Mouse (Mus musculus) embryonic facial prominence, embryonic 15.5 days (tissue): ENCODE data around the gene Krt8. TPM values are rescaled to one million over a fixed set of nuclear protein-coding genes. Genes with fewer than 3 reads are reported as not detected.

Experiments
- ATAC-seq: fragments of 200-750 bp; cut with Nextera tagmentation; 2 replicates; pipeline ENCODE4 v1.8.0; 2017; ENCODE audit warnings: low read depth, moderate TSS enrichment; ENCODE audit not compliant: insufficient number of reproducible peaks, low FRiP score, low TSS enrichment
- H3K27ac ChIP-seq: fragments of 300-500 bp; sonication (generic); replicated peaks from 2 replicates; pipeline ENCODE4 v1.5.1; 2015; ENCODE audit warnings: mild to moderate bottlenecking, inconsistent platforms
- H3K27me3 ChIP-seq: fragments of 300-500 bp; sonication (generic); 2 replicates; pipeline ENCODE4 v1.6.1; 2015; ENCODE audit warnings: inconsistent platforms
- H3K36me3 ChIP-seq: fragments of 300-500 bp; sonication (generic); 2 replicates; pipeline ENCODE4 v1.6.1; 2015; ENCODE audit warnings: mild to moderate bottlenecking, inconsistent platforms
- H3K4me1 ChIP-seq: fragments of 300-500 bp; sonication (generic); 2 replicates; pipeline ENCODE4 v1.6.1; 2015; ENCODE audit warnings: inconsistent platforms
- H3K4me2 ChIP-seq: fragments of 300-500 bp; sonication (generic); replicated peaks from 2 replicates; pipeline ENCODE4 v1.6.1; 2015; ENCODE audit warnings: mild to moderate bottlenecking, inconsistent platforms
- H3K4me3 ChIP-seq: fragments of 300-500 bp; sonication (generic); replicated peaks from 2 replicates; pipeline ENCODE4 v1.5.1; 2015; ENCODE audit warnings: mild to moderate bottlenecking, inconsistent platforms
- H3K9ac ChIP-seq: fragments of 300-500 bp; sonication (generic); 2 replicates; pipeline ENCODE4 v1.6.1; 2015; ENCODE audit warnings: inconsistent platforms
- H3K9me3 ChIP-seq: fragments of 300-500 bp; sonication (generic); replicated peaks from 2 replicates; pipeline ENCODE4 v1.6.1; 2016; ENCODE audit warnings: inconsistent platforms
- WGBS: fragments of 180-500 bp; shearing (Covaris S2); methylation state at CpG from one replicate; pipeline ENCODE4 v1.1.7; 2015; 5-methylcytosine and 5-hydroxymethylcytosine counted together
- polyA plus RNA-seq: library from polyadenylated mRNA; unstranded; fragments of >200 nt; fragmentation: Nextera tagmentation; extraction: Ambion mirVana; gene quantifications from 2 replicates; pipeline ENCODE4 v1.2.1, GENCODE M21; 2015

The Krt8 gene
- polyA plus RNA-seq, result 131 and 181 TPM in 2 replicates

- Histone ChIP-seq H3K9ac (peak within 1 kb of the TSS; percentile 23), H3K9me3 (no peaks in the 10 kb centered on the region), H3K27ac (no peak within 1 kb of the TSS), H3K4me1 (peaks cover 40% of the 10 kb centered on the region), H3K4me2 (peak within 1 kb of the TSS; percentile 54), H3K27me3 (peaks cover 72% of the 10 kb centered on the region), H3K4me3 (peak within 1 kb of the TSS; percentile 37), H3K36me3 (no peaks in the 10 kb centered on the region)
- ATAC-seq, result no peak
- WGBS, result 32% methylated on average over 11 of the region's 11 CpGs
Observed at GRCm38 (mm10) chr15:102004189-102004588, at the start of gene Krt8. TSS of gene Krt8 (minus strand) at chr15:102004482.

- Histone ChIP-seq H3K36me3 (no peaks in the 10 kb centered on the region), H3K4me2 (peak overlapping the region; percentile 74), H3K4me1 (0 out of 2 replicates have a peak, but pooled peaks cover 4% of the 10 kb centered on the region), H3K27ac (peak overlapping the region; percentile 69), H3K9ac (peak overlapping the region; percentile 15; the same call in 1 of the 2 replicates), H3K9me3 (no peaks in the 10 kb centered on the region), H3K27me3 (no peaks in the 10 kb centered on the region), H3K4me3 (peak overlapping the region; percentile 44)
- 1% methylated on average over 32 of the region's 33 CpGs for WGBS
- peak; percentile 87 for ATAC-seq
Observed at GRCm38 (mm10) chr15:102051920-102052683, 47.8 kb upstream of the Krt8 start.

- no peak overlapping the region for H3K4me3 ChIP-seq
- H3K27me3 ChIP-seq, result no peaks in the 10 kb centered on the region
- no peaks in the 10 kb centered on the region for H3K9me3 ChIP-seq
- no peak overlapping the region for H3K4me2 ChIP-seq
- 0 out of 2 replicates have a peak, but pooled peaks cover 4% of the 10 kb centered on the region for H3K4me1 ChIP-seq
- ATAC-seq, result no peak
- H3K36me3 ChIP-seq, result no peaks in the 10 kb centered on the region
- no peak overlapping the region for H3K27ac ChIP-seq
- no peak overlapping the region for H3K9ac ChIP-seq
Observed at GRCm38 (mm10) chr15:102049871-102050270, 45.6 kb upstream of the Krt8 start.

GRCm38 (mm10) chr15:102048006-102048405 lies 43.7 kb upstream of the Krt8 start:
- H3K36me3 ChIP-seq, result no peaks in the 10 kb centered on the region
- no peak overlapping the region for H3K9ac ChIP-seq
- H3K4me2 ChIP-seq, result no peak overlapping the region
- no peak for ATAC-seq
- no peak overlapping the region for H3K4me3 ChIP-seq
- no peak overlapping the region for H3K27ac ChIP-seq
- no peaks in the 10 kb centered on the region for H3K9me3 ChIP-seq
- 0 out of 2 replicates have a peak, but pooled peaks cover 4% of the 10 kb centered on the region for H3K4me1 ChIP-seq
- WGBS, result 82% methylated on average over 6 of the region's 6 CpGs
- no peaks in the 10 kb centered on the region for H3K27me3 ChIP-seq

- H3K36me3 ChIP-seq, result no peaks in the 10 kb centered on the region
- H3K9me3 ChIP-seq, result no peaks in the 10 kb centered on the region
- H3K4me1 ChIP-seq, result no peaks in the 10 kb centered on the region
- H3K4me3 ChIP-seq, result no peak overlapping the region
- no peak for ATAC-seq
- no peak overlapping the region for H3K27ac ChIP-seq
- no peak overlapping the region for H3K4me2 ChIP-seq
- no peaks in the 10 kb centered on the region for H3K27me3 ChIP-seq
- WGBS, result 87% methylated on average over 10 of the region's 10 CpGs
- H3K9ac ChIP-seq, result no peak overlapping the region
Observed at GRCm38 (mm10) chr15:102045691-102046090, 41.4 kb upstream of the Krt8 start.

- no peak overlapping the region for H3K4me2 ChIP-seq
- H3K9ac ChIP-seq, result no peak overlapping the region
- H3K36me3 ChIP-seq, result no peaks in the 10 kb centered on the region
- 69% methylated on average over 3 of the region's 3 CpGs for WGBS
- no peak overlapping the region for H3K4me3 ChIP-seq
- no peaks in the 10 kb centered on the region for H3K9me3 ChIP-seq
- no peak overlapping the region for H3K27ac ChIP-seq
- ATAC-seq, result no peak
- H3K4me1 ChIP-seq, result no peaks in the 10 kb centered on the region
- no peaks in the 10 kb centered on the region for H3K27me3 ChIP-seq
Observed at GRCm38 (mm10) chr15:102044745-102045144, 40.5 kb upstream of the Krt8 start.

GRCm38 (mm10) chr15:102041951-102042350 lies 37.7 kb upstream of the Krt8 start:
- Histone ChIP-seq H3K4me1 (no peaks in the 10 kb centered on the region), H3K27ac (no peak overlapping the region), H3K36me3 (no peaks in the 10 kb centered on the region), H3K9me3 (no peaks in the 10 kb centered on the region), H3K27me3 (no peaks in the 10 kb centered on the region), H3K4me2 (no peak overlapping the region), H3K9ac (no peak overlapping the region), H3K4me3 (no peak overlapping the region)
- no peak for ATAC-seq
- WGBS, result 54% methylated on average over 7 of the region's 7 CpGs

GRCm38 (mm10) chr15:102040277-102040676 lies 36.0 kb upstream of the Krt8 start:
- Histone ChIP-seq H3K4me1 (no peaks in the 10 kb centered on the region), H3K4me3 (no peak overlapping the region), H3K36me3 (no peaks in the 10 kb centered on the region), H3K9me3 (no peaks in the 10 kb centered on the region), H3K27ac (no peak overlapping the region), H3K4me2 (no peak overlapping the region), H3K27me3 (no peaks in the 10 kb centered on the region), H3K9ac (no peak overlapping the region)
- 68% methylated on average over 4 of the region's 4 CpGs for WGBS
- ATAC-seq, result no peak

- Histone ChIP-seq H3K9ac (no peak overlapping the region), H3K4me2 (no peak overlapping the region), H3K4me3 (no peak overlapping the region), H3K9me3 (no peaks in the 10 kb centered on the region), H3K27me3 (0 out of 2 replicates have a peak, but pooled peaks cover 4% of the 10 kb centered on the region), H3K4me1 (no peaks in the 10 kb centered on the region), H3K27ac (no peak overlapping the region), H3K36me3 (no peaks in the 10 kb centered on the region)
- WGBS, result 52% methylated on average over 16 of the region's 16 CpGs
- ATAC-seq, result peak; percentile 34; the same call in 1 of the 2 replicates
Observed at GRCm38 (mm10) chr15:102034121-102035053, 30.1 kb upstream of the Krt8 start.

GRCm38 (mm10) chr15:102028040-102028439 lies 23.8 kb upstream of the Krt8 start, which contains the start of gene Krt18:
TSS of gene Krt18 (plus strand) at chr15:102028180.
- Histone ChIP-seq H3K27me3 (peaks cover 46% of the 10 kb centered on the region), H3K9me3 (no peaks in the 10 kb centered on the region), H3K4me2 (peak within 1 kb of the TSS; percentile 51), H3K4me3 (peak within 1 kb of the TSS; percentile 38), H3K36me3 (no peaks in the 10 kb centered on the region), H3K4me1 (peaks cover 37% of the 10 kb centered on the region), H3K27ac (0 out of 2 replicates have a peak within 1 kb of the TSS, but pooled peaks have one; percentile 28), H3K9ac (0 out of 2 replicates have a peak within 1 kb of the TSS, but pooled peaks have one; percentile 33)
- no peak for ATAC-seq
- WGBS, result under 1% methylated on average over 28 of the region's 28 CpGs

- H3K4me3 ChIP-seq, result no peak overlapping the region
- no peak for ATAC-seq
- peaks cover 37% of the 10 kb centered on the region for H3K4me1 ChIP-seq
- H3K9ac ChIP-seq, result no peak overlapping the region
- H3K27me3 ChIP-seq, result peaks cover 46% of the 10 kb centered on the region
- no peak overlapping the region for H3K4me2 ChIP-seq
- no peaks in the 10 kb centered on the region for H3K36me3 ChIP-seq
- H3K27ac ChIP-seq, result no peak overlapping the region
- H3K9me3 ChIP-seq, result no peaks in the 10 kb centered on the region
- WGBS, result 24% methylated on average over 12 of the region's 12 CpGs
Observed at GRCm38 (mm10) chr15:102026430-102026829, 22.1 kb upstream of the Krt8 start.
